Mouse (Mus musculus): ENCODE measurements around the gene Gpr87. TPM values are rescaled to one million over a fixed set of nuclear protein-coding genes. Genes with fewer than 3 reads are reported as not detected.
A peak's percentile ranks its signal among the peaks of the same experiment; 100 is the strongest.

Gpr87 gene
- polyA plus RNA-seq (2015; fragmentation: Nextera tagmentation; extraction: Ambion mirVana), result not detected in 2 replicates

DNA sequence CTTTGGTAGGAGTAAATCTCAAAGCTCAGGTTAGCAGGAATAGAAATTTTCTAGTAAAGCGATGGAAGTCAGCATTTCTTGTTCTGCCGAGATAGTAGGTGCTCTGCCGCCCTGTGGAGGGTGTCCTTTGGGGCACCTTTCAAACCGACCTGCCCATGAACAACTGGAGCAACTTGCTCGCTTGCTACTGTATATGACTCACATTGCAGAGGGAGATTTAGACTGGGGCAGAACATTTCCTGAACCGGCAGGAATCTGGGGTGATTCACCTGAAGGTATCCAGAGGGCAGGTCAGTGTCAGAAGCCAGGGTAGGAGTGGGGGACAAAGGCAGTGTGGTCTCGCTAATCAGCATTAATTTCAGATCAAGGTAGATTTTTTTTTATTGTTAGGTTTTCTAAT, at the start of gene Gpr87:
Gene Gpr87, minus strand, starts transcription at position 167 of the 400 bp plus-strand sequence.
- Histone ChIP-seq H3K9ac (ENCODE audit: low read depth, low read length) (no peak within 1 kb of the TSS), H3K4me3 (ENCODE audit: low read depth, low read length) (no peak within 1 kb of the TSS), H3K36me3 (ENCODE audit: control insufficient read depth, insufficient read depth) (no peaks in the 10 kb centered on the region), H3K4me1 (replicated peaks; ENCODE audit: control insufficient read depth, insufficient read depth, low read length) (no peaks in the 10 kb centered on the region), H3K9me3 (ENCODE audit: control insufficient read depth) (no peaks in the 10 kb centered on the region), H3K27me3 (replicated peaks; ENCODE audit: control insufficient read depth, insufficient read depth, low read length) (no peaks in the 10 kb centered on the region), H3K27ac (ENCODE audit: low read depth, low read length) (no peak within 1 kb of the TSS), H3K4me2 (replicated peaks; ENCODE audit: low read depth) (no peak within 1 kb of the TSS)
- TF ChIP-seq CTCF (IDR thresholded peaks at IDR 0.05; ENCODE audit: low read depth), result no peak
- 73% methylated on average over 7 of the region's 7 CpGs for WGBS
- ATAC-seq, result no peak

DNA sequence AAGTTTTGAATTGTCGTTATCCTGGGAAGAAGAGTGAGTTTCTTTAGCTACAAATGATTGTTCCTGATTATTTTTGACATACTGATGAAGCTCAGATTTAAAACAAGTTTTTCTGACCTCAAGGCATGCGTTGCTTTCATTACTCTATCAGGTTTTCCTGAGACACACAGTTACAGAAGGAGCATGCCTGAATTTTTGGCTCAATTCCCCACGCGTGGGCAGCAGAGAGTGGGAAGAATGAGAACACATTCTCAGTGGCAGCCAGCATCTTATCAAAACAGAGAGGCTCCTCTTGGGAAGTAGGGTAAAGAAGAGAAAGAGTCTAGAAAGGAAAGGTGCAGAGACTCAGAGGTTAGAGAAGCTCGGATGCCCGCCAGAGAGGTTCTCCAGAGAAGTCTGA, 48.5 kb upstream of the Gpr87 start:
- WGBS, result 78% methylated on average over 6 of the region's 6 CpGs
- Histone ChIP-seq H3K36me3 (ENCODE audit: control insufficient read depth, insufficient read depth) (no peaks in the 10 kb centered on the region), H3K4me1 (replicated peaks; ENCODE audit: control insufficient read depth, insufficient read depth, low read length) (no peaks in the 10 kb centered on the region), H3K9ac (ENCODE audit: low read depth, low read length) (no peak overlapping the region), H3K9me3 (ENCODE audit: control insufficient read depth) (no peaks in the 10 kb centered on the region), H3K4me2 (replicated peaks; ENCODE audit: low read depth) (no peak overlapping the region), H3K4me3 (ENCODE audit: low read depth, low read length) (no peak overlapping the region), H3K27me3 (replicated peaks; ENCODE audit: control insufficient read depth, insufficient read depth, low read length) (no peaks in the 10 kb centered on the region), H3K27ac (ENCODE audit: low read depth, low read length) (no peak overlapping the region)
- no peak for TF ChIP-seq CTCF (IDR thresholded peaks at IDR 0.05; ENCODE audit: low read depth)
- no peak for ATAC-seq

DNA sequence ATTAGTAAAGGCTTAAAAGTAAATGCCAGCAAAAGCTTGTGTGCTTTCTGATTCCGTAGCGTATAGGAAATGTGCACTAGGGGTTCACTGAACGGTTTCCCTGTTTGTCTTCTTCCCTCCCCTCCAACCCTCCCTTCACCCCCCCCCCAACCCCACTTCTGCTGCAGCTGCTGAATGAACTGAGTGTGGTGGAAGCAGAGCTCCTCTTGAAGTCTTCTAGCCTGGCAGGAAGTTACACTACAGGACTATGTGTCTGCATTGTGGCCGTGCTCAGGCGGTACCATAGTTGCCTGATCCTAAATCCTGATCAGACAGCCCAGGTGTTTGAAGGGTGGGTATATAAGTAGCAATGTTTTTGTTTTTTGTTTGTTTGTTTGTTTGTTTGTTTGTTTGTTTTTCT, 40.0 kb upstream of the Gpr87 start:
- Histone ChIP-seq H3K4me2 (replicated peaks; ENCODE audit: low read depth) (no peak overlapping the region), H3K27ac (ENCODE audit: low read depth, low read length) (no peak overlapping the region), H3K9ac (ENCODE audit: low read depth, low read length) (no peak overlapping the region), H3K9me3 (ENCODE audit: control insufficient read depth) (no peaks in the 10 kb centered on the region), H3K4me1 (replicated peaks; ENCODE audit: control insufficient read depth, insufficient read depth, low read length) (no peaks in the 10 kb centered on the region), H3K4me3 (ENCODE audit: low read depth, low read length) (no peak overlapping the region), H3K27me3 (replicated peaks; ENCODE audit: control insufficient read depth, insufficient read depth, low read length) (no peaks in the 10 kb centered on the region), H3K36me3 (ENCODE audit: control insufficient read depth, insufficient read depth) (no peaks in the 10 kb centered on the region)
- 68% methylated on average over 5 of the region's 5 CpGs for WGBS
- TF ChIP-seq CTCF (IDR thresholded peaks at IDR 0.05; ENCODE audit: low read depth), result no peak
- no peak for ATAC-seq

DNA sequence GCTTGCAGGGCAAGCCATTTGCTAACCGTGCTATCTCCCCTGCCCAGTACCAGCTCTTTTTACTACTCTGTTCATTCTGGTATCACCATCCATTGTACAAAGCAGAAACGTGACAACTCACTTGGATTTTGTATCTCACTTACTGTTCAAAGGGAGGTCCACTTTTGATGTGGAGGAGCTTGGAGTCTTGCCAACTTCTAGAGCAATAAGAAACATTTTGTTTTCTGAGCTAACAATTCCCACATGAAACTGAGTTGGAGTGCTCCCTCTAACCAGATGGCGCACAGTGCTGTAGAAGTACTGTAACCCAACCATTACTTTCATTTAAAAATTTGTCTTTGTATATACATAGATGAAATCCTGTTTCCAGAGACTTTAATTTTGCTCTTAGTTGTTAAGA, 36.0 kb upstream of the Gpr87 start:
- ATAC-seq, result no peak
- Histone ChIP-seq H3K4me2 (replicated peaks; ENCODE audit: low read depth) (no peak overlapping the region), H3K36me3 (ENCODE audit: control insufficient read depth, insufficient read depth) (no peaks in the 10 kb centered on the region), H3K9me3 (ENCODE audit: control insufficient read depth) (no peaks in the 10 kb centered on the region), H3K4me1 (replicated peaks; ENCODE audit: control insufficient read depth, insufficient read depth, low read length) (no peaks in the 10 kb centered on the region), H3K4me3 (ENCODE audit: low read depth, low read length) (no peak overlapping the region), H3K27ac (ENCODE audit: low read depth, low read length) (no peak overlapping the region), H3K27me3 (replicated peaks; ENCODE audit: control insufficient read depth, insufficient read depth, low read length) (no peaks in the 10 kb centered on the region), H3K9ac (ENCODE audit: low read depth, low read length) (no peak overlapping the region)
- WGBS, result 66% methylated on average over 3 of the region's 3 CpGs
- no peak for TF ChIP-seq CTCF (IDR thresholded peaks at IDR 0.05; ENCODE audit: low read depth)

DNA sequence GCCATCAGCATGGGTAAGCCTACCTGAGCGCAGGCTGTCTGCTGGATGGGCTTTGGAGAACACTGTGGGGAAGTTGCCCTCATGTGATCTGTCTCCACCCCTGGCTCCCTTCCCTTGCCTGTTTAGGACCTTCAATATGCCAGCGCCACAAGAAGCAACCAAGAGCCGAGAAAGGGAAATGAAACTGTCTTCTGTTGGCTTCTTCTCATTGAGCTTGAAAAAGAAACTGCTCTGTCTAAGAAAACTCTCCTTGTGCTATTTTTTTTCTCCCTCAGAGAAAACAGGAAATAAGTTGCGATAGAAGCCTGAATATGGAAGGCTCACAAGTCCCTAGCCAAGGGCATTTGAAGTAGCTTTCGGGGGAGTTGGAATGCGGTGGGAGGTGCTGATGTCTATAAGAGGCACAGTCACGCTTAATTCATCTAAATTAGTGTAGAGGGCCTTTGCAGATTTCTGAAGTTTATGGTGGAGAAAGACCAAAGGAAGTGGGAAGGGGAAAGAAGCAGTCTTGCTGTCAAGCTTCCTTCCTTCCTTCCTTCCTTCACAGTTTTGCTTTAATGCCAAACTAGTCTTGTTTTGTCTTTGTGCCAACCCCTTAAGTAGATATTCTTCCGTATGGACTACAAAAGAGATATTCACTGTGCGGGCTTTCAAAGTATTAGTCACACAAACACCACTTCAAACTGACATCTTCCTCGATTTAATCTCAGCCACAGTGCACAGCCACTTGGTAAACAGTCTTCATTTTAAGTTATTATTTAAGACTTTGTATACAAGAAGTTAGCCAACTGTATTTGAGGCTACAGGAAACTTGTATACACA, 34.0 kb upstream of the Gpr87 start:
- H3K27ac ChIP-seq (ENCODE audit: low read depth, low read length), result no peak overlapping the region
- no peak for TF ChIP-seq CTCF (IDR thresholded peaks at IDR 0.05; ENCODE audit: low read depth)
- no peak overlapping the region for H3K9ac ChIP-seq (ENCODE audit: low read depth, low read length)
- no peaks in the 10 kb centered on the region for H3K36me3 ChIP-seq (ENCODE audit: control insufficient read depth, insufficient read depth)
- no peak overlapping the region for H3K4me3 ChIP-seq (ENCODE audit: low read depth, low read length)
- H3K9me3 ChIP-seq (ENCODE audit: control insufficient read depth), result no peaks in the 10 kb centered on the region
- 60% methylated on average over 10 of the region's 10 CpGs for WGBS
- ATAC-seq, result no peak
- H3K27me3 ChIP-seq (replicated peaks; ENCODE audit: control insufficient read depth, insufficient read depth, low read length), result no peaks in the 10 kb centered on the region
- no peaks in the 10 kb centered on the region for H3K4me1 ChIP-seq (replicated peaks; ENCODE audit: control insufficient read depth, insufficient read depth, low read length)
- peak overlapping the region; percentile 33; the same call in 1 of the 2 replicates for H3K4me2 ChIP-seq (replicated peaks; ENCODE audit: low read depth)

DNA sequence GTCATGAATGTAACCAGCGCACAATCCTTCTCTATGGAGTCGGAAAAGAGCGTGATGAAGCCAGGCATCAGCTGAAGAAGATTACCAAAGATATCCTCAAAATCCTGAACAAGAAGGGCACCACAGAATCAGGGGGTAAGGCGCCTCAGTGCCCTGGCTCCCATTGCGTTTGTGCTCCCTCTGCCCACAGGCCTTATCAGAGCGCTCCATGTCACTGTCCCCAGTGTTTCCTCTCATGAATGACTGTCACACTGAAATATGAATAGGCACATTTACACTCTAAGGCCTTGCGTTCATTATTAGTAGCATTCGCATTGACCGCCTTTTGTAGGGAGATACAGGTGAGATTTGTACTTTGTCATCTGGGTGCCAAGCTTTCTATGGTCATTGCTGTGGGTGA, 32.8 kb upstream of the Gpr87 start:
- no peak for ATAC-seq
- Histone ChIP-seq H3K9me3 (ENCODE audit: control insufficient read depth) (no peaks in the 10 kb centered on the region), H3K4me1 (replicated peaks; ENCODE audit: control insufficient read depth, insufficient read depth, low read length) (no peaks in the 10 kb centered on the region), H3K36me3 (ENCODE audit: control insufficient read depth, insufficient read depth) (no peaks in the 10 kb centered on the region), H3K27me3 (replicated peaks; ENCODE audit: control insufficient read depth, insufficient read depth, low read length) (no peaks in the 10 kb centered on the region), H3K9ac (ENCODE audit: low read depth, low read length) (no peak overlapping the region), H3K27ac (ENCODE audit: low read depth, low read length) (no peak overlapping the region), H3K4me3 (ENCODE audit: low read depth, low read length) (no peak overlapping the region), H3K4me2 (replicated peaks; ENCODE audit: low read depth) (no peak overlapping the region)
- 98% methylated on average over 9 of the region's 9 CpGs for WGBS
- no peak for TF ChIP-seq CTCF (IDR thresholded peaks at IDR 0.05; ENCODE audit: low read depth)

Data from intestine, postnatal 0 days (tissue).